Mouse (Mus musculus): Measurements from ENCODE around the gene Cc2d2a. TPM values are rescaled to one million over a fixed set of nuclear protein-coding genes. Genes with fewer than 3 reads are reported as not detected.
A peak's percentile ranks its signal among the peaks of the same experiment; 100 is the strongest.

Gene Cc2d2a
- 13.7 and 15.1 TPM in 2 replicates for polyA plus RNA-seq (2015; fragmentation: Nextera tagmentation; extraction: Ambion mirVana)

- Histone ChIP-seq H3K27me3 (no peaks in the 10 kb centered on the region), H3K9ac (peak within 1 kb of the TSS; percentile 73)
- WGBS = 6% methylated on average over 19 of the region's 19 CpGs
Measured at GRCm38 (mm10) chr5:43661997-43662961, at the start of gene Cc2d2a. Gene Cc2d2a (plus strand): TSS chr5:43662346.

GRCm38 (mm10) chr5:43621575-43622299 lies 40.4 kb upstream of the Cc2d2a start:
- ATAC-seq (ENCODE audit: insufficient number of reproducible peaks, insufficient read depth, low FRiP score, low TSS enrichment, low read depth) = no peak
- no peak overlapping the region for H3K4me3 ChIP-seq

More at GRCm38 (mm10) chr5:43661997-43662961, at the start of gene Cc2d2a:
- Histone ChIP-seq H3K4me2 (peak within 1 kb of the TSS; percentile 60), H3K9me3 (no peaks in the 10 kb centered on the region), H3K27ac (peak within 1 kb of the TSS; percentile 87), H3K36me3 (no peaks in the 10 kb centered on the region), H3K4me3 (peak within 1 kb of the TSS; percentile 46), H3K4me1 (peaks cover 17% of the 10 kb centered on the region)
- 0 out of 2 replicates have a peak, but pooled peaks have one; percentile 53 for ATAC-seq (ENCODE audit: insufficient number of reproducible peaks, insufficient read depth, low FRiP score, low TSS enrichment, low read depth)

GRCm38 (mm10) chr5:43625407-43625806 lies 36.7 kb upstream of the Cc2d2a start:
- 73% methylated on average over 4 of the region's 4 CpGs for WGBS
- no peak overlapping the region for H3K9ac ChIP-seq
- H3K36me3 ChIP-seq = no peaks in the 10 kb centered on the region
- no peak overlapping the region for H3K27ac ChIP-seq
- H3K27me3 ChIP-seq = no peaks in the 10 kb centered on the region
- no peak for ATAC-seq (ENCODE audit: insufficient number of reproducible peaks, insufficient read depth, low FRiP score, low TSS enrichment, low read depth)
- H3K4me3 ChIP-seq = no peak overlapping the region
- no peak overlapping the region for H3K4me2 ChIP-seq
- no peaks in the 10 kb centered on the region for H3K4me1 ChIP-seq
- no peaks in the 10 kb centered on the region for H3K9me3 ChIP-seq

More at GRCm38 (mm10) chr5:43621575-43622299, 40.4 kb upstream of the Cc2d2a start:
- Histone ChIP-seq H3K9ac (no peak overlapping the region), H3K4me2 (no peak overlapping the region), H3K36me3 (no peaks in the 10 kb centered on the region), H3K27me3 (no peaks in the 10 kb centered on the region), H3K4me1 (no peaks in the 10 kb centered on the region), H3K27ac (no peak overlapping the region), H3K9me3 (no peaks in the 10 kb centered on the region)
- 76% methylated on average over 7 of the region's 7 CpGs for WGBS

- ATAC-seq (ENCODE audit: insufficient number of reproducible peaks, insufficient read depth, low FRiP score, low TSS enrichment, low read depth) = no peak
- 78% methylated on average over 5 of the region's 5 CpGs for WGBS
- no peaks in the 10 kb centered on the region for H3K4me1 ChIP-seq
- no peak overlapping the region for H3K27ac ChIP-seq
- no peak overlapping the region for H3K4me2 ChIP-seq
- no peaks in the 10 kb centered on the region for H3K9me3 ChIP-seq
- no peak overlapping the region for H3K4me3 ChIP-seq
- no peak overlapping the region for H3K9ac ChIP-seq
- no peaks in the 10 kb centered on the region for H3K27me3 ChIP-seq
- no peaks in the 10 kb centered on the region for H3K36me3 ChIP-seq
Measured at GRCm38 (mm10) chr5:43634071-43634601, 28.0 kb upstream of the Cc2d2a start.

GRCm38 (mm10) chr5:43634602-43635081 lies 27.5 kb upstream of the Cc2d2a start:
- no peak overlapping the region for H3K9ac ChIP-seq
- 21% methylated on average over 9 of the region's 9 CpGs for WGBS

GRCm38 (mm10) chr5:43645020-43645419 lies 17.1 kb upstream of the Cc2d2a start:
- Histone ChIP-seq H3K4me1 (peaks cover 16% of the 10 kb centered on the region; the same call in 1 of the 2 replicates), H3K9ac (no peak overlapping the region), H3K27me3 (no peaks in the 10 kb centered on the region), H3K36me3 (no peaks in the 10 kb centered on the region), H3K9me3 (no peaks in the 10 kb centered on the region), H3K4me2 (no peak overlapping the region), H3K27ac (peak overlapping the region; percentile 23), H3K4me3 (no peak overlapping the region)
- ATAC-seq (ENCODE audit: insufficient number of reproducible peaks, insufficient read depth, low FRiP score, low TSS enrichment, low read depth) = no peak
- WGBS = 26% methylated on average over 4 of the region's 4 CpGs

More at GRCm38 (mm10) chr5:43634602-43635081, 27.5 kb upstream of the Cc2d2a start:
- no peak overlapping the region for H3K4me2 ChIP-seq
- H3K9me3 ChIP-seq = no peaks in the 10 kb centered on the region
- no peak overlapping the region for H3K4me3 ChIP-seq
- H3K4me1 ChIP-seq = no peaks in the 10 kb centered on the region
- H3K36me3 ChIP-seq = no peaks in the 10 kb centered on the region
- ATAC-seq (ENCODE audit: insufficient number of reproducible peaks, insufficient read depth, low FRiP score, low TSS enrichment, low read depth) = no peak
- H3K27me3 ChIP-seq = no peaks in the 10 kb centered on the region
- H3K27ac ChIP-seq = no peak overlapping the region

GRCm38 (mm10) chr5:43647098-43647774 lies 14.9 kb upstream of the Cc2d2a start:
- no peaks in the 10 kb centered on the region for H3K36me3 ChIP-seq

GRCm38 (mm10) chr5:43661498-43661897 lies 648 bp upstream of the Cc2d2a start:
- H3K27ac ChIP-seq = peak overlapping the region; percentile 87; the same call in 1 of the 2 replicates
- H3K4me2 ChIP-seq = 0 out of 2 replicates have a peak overlapping the region, but pooled peaks have one; percentile 60
- H3K36me3 ChIP-seq = no peaks in the 10 kb centered on the region
- WGBS = 90% methylated on average over 3 of the region's 3 CpGs
- no peaks in the 10 kb centered on the region for H3K9me3 ChIP-seq
- H3K9ac ChIP-seq = peak overlapping the region; percentile 73; the same call in 1 of the 2 replicates
- H3K27me3 ChIP-seq = no peaks in the 10 kb centered on the region
- no peak for ATAC-seq (ENCODE audit: insufficient number of reproducible peaks, insufficient read depth, low FRiP score, low TSS enrichment, low read depth)
- no peak overlapping the region for H3K4me3 ChIP-seq
- H3K4me1 ChIP-seq = peaks cover 17% of the 10 kb centered on the region

More at GRCm38 (mm10) chr5:43647098-43647774, 14.9 kb upstream of the Cc2d2a start:
- Histone ChIP-seq H3K27ac (no peak overlapping the region), H3K9ac (no peak overlapping the region), H3K4me2 (no peak overlapping the region), H3K4me1 (peaks cover 16% of the 10 kb centered on the region; the same call in 1 of the 2 replicates), H3K4me3 (no peak overlapping the region), H3K9me3 (no peaks in the 10 kb centered on the region), H3K27me3 (no peaks in the 10 kb centered on the region)
- WGBS = 80% methylated on average over 12 of the region's 12 CpGs
- ATAC-seq (ENCODE audit: insufficient number of reproducible peaks, insufficient read depth, low FRiP score, low TSS enrichment, low read depth) = no peak

- Histone ChIP-seq H3K9me3 (no peaks in the 10 kb centered on the region), H3K4me1 (peaks cover 17% of the 10 kb centered on the region), H3K4me2 (peak overlapping the region; percentile 60), H3K27ac (no peak overlapping the region), H3K9ac (no peak overlapping the region), H3K36me3 (no peaks in the 10 kb centered on the region), H3K27me3 (no peaks in the 10 kb centered on the region), H3K4me3 (no peak overlapping the region)
- 69% methylated on average over 6 of the region's 6 CpGs for WGBS
- ATAC-seq (ENCODE audit: insufficient number of reproducible peaks, insufficient read depth, low FRiP score, low TSS enrichment, low read depth) = no peak
Measured at GRCm38 (mm10) chr5:43663531-43663930, 1.4 kb downstream of the Cc2d2a start.

- no peak overlapping the region for H3K9ac ChIP-seq
- no peak overlapping the region for H3K27ac ChIP-seq
- H3K4me1 ChIP-seq = peaks cover 17% of the 10 kb centered on the region
- no peak overlapping the region for H3K4me3 ChIP-seq
- no peaks in the 10 kb centered on the region for H3K27me3 ChIP-seq
- no peaks in the 10 kb centered on the region for H3K36me3 ChIP-seq
- no peak for ATAC-seq (ENCODE audit: insufficient number of reproducible peaks, insufficient read depth, low FRiP score, low TSS enrichment, low read depth)
- H3K4me2 ChIP-seq = no peak overlapping the region
- H3K9me3 ChIP-seq = no peaks in the 10 kb centered on the region
- 26% methylated on average over 5 of the region's 5 CpGs for WGBS
Measured at GRCm38 (mm10) chr5:43665144-43665543, 3.0 kb downstream of the Cc2d2a start.
